Mouse (Mus musculus) gastrocnemius, postnatal 14 days (tissue): Measurements from ENCODE around the gene Vmn1r52. TPM values are rescaled to one million over a fixed set of nuclear protein-coding genes. Genes with fewer than 3 reads are reported as not detected.
"Not testable (repeated sequence)": the region's sequence is repeated elsewhere in the genome, so short reads cannot be mapped to it uniquely, and the experiment has no call there.

Source experiments
- DNase-seq: peaks from one replicate; pipeline ENCODE4 v3.0.0; 2021; ENCODE audit warnings: mixed read lengths
- intact Hi-C: fragments of 180-260 bp; cut with DNase I; formaldehyde crosslinking; loops from one replicate; pipeline ENCODE4 v1.15.1; 2025; ENCODE audit warnings: low total_unique reads
- long read RNA-seq, 2 experiments: library from polyadenylated mRNA; stranded (forward); transcript quantifications; one replicate each; pipeline ENCODE4 v2.0.0; 2021
- total RNA-seq, 2 experiments: library from RNA; stranded (reverse); gene quantifications; 2 replicates each; pipeline ENCODE4 v1.2.3; 2021

Vmn1r52 gene
- not detected for total RNA-seq
- long read RNA-seq, experiment 1, result 0 reads
- long read RNA-seq, experiment 2, result 0 reads

- DNase-seq, result no peak
- intact Hi-C loops, result no loop called here
These were observed at the start of gene Vmn1r52 for GRCm38 (mm10) chr6:90174508-90174907. TSS of gene Vmn1r52 (plus strand) at chr6:90174808.

- intact Hi-C loops, result no loop called here
- no peak for DNase-seq
These were observed 14.5 kb upstream of the Vmn1r52 start for GRCm38 (mm10) chr6:90160139-90160538.

- intact Hi-C loops, DNase-seq: not testable (repeated sequence)
These were observed 27.9 kb downstream of the Vmn1r52 start, which contains the start of gene V1ra8 for GRCm38 (mm10) chr6:90202493-90202892. TSS of gene V1ra8 (plus strand) at chr6:90202793.

GRCm38 (mm10) chr6:90224338-90224737, 49.7 kb downstream of the Vmn1r52 start, which contains the start of gene Vmn1r53:
TSS of gene Vmn1r53 (minus strand) at chr6:90224438.
- intact Hi-C loops, result no loop called here
- no peak for DNase-seq

Other genes with a start within 250 kb of the Vmn1r52 start
- not detected for gene Vmn1r45, start 234.2 kb upstream of the Vmn1r52 start, total RNA-seq
- gene Vmn1r46, start 205.5 kb upstream of the Vmn1r52 start, total RNA-seq, result not detected
- gene Vmn1r47, start 158.7 kb upstream of the Vmn1r52 start, total RNA-seq, result not detected
- not detected for gene Vmn1r48, start 138.0 kb upstream of the Vmn1r52 start, total RNA-seq
- not detected for gene Vmn1r49, start 96.3 kb upstream of the Vmn1r52 start, total RNA-seq
- gene Vmn1r50, start 73.4 kb upstream of the Vmn1r52 start, total RNA-seq, result not detected
- gene Vmn1r51, start 52.2 kb upstream of the Vmn1r52 start, total RNA-seq, result not detected
- gene V1ra8, start 28.0 kb downstream of the Vmn1r52 start, total RNA-seq, result not detected
- not detected for gene Vmn1r53, start 49.6 kb downstream of the Vmn1r52 start, total RNA-seq
- not detected for gene Vmn1r54, start 71.5 kb downstream of the Vmn1r52 start, total RNA-seq
- gene BC048671, start 126.4 kb downstream of the Vmn1r52 start, total RNA-seq, result not detected
- gene Chst13, start 150.4 kb downstream of the Vmn1r52 start, total RNA-seq, result under 1 TPM; 0.44 to 0.82 TPM
- not detected for gene Uroc1, start 158.5 kb downstream of the Vmn1r52 start, total RNA-seq
- 10 to 100 TPM; 12.0 to 13.6 TPM for gene Zxdc, start 194.7 kb downstream of the Vmn1r52 start, total RNA-seq